Mouse (Mus musculus) liver, adult 2 months (tissue): ENCODE results near the gene Lhx9.

Experiments
- CTCF ChIP-seq: fragments of 200-500 bp; IDR thresholded peaks from 2 replicates; pipeline ENCODE4 v1.5.1; 2011; ENCODE audit warnings: low read depth, low read length, control low read depth
- POLR2A ChIP-seq: fragments of 200-500 bp; IDR thresholded peaks from 2 replicates; pipeline ENCODE4 v1.6.1; 2011; ENCODE audit warnings: low read length, control low read depth; ENCODE audit not compliant: insufficient read depth; ENCODE audit errors: extremely low read depth

DNA sequence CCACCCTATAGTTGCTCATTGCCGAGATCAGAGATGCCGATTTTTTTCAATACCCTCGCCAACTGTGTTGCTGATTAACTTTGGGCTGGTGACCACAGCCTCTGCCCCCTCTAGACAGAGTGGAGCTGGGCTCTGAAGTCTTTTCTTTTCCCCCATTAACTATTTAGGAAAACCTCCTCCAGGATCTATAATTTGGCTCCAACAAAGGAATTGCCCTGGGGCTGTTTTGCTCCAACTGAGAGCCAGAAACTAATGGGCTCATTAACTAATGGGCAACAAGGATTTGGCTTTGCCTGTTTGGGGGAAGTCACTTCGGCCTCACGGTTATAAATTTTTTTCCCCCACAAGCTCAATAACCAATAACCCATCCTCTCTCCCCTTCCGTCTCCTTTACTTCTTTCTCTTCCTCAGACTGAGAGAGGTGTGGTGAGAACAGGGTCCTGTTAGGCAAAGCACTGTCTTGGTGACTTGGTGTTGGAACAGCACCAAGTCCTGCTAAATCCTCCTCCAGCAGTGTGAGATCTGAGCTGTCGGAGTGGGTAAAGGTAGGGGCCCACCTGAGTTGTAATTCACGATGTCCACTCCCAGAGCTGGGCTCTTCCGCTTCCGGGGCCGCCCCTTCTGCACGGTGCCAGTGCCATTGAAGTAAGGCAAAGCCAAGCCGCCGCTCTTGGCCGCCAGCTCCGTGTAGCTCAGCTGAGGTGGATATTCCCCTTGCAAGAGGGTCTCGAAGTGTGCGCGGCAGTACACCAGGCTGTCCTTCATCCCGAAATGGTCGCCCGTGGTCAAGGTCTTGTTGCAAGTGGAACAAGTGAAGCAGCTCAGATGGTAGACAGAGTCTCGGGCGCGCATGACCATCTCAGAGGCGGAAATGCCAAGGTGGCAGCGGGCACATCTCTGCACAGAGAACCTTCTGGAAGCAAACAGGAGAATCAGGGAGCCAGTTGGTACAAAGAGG lies 10.3 kb downstream of the Lhx9 start:
- TF ChIP-seq CTCF (no peak), POLR2A (no peak)
